Mouse (Mus musculus) ovary, postnatal 14 days (tissue): Measurements from ENCODE around the gene Mdm4.

ENCODE experiments used
- DNase-seq: peaks from one replicate; pipeline ENCODE4 v3.0.0; 2022; ENCODE audit warnings: low spot score

Mdm4 gene

DNA sequence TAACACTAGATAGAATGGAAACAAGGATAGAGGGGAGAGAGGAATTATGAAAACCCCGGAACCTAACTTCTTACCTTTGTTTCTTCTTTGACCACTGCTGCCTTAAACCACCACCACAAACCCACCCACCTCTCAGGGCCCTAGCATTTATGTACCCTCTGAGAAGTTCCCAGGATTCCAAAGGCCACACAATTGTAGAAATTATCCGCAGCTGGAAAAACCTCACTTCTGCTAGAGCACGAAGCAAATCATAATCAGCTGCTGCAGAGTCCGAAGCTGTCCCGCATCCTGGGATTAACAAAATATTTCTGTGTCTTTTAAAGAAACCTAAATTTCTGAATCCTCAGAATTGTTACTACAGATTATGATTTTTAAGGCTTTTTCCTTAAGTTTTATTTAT, at the start of gene Mdm4:
TSS of gene Mdm4 (minus strand) at position 101 of the 400 bp plus-strand sequence.
- no peak for DNase-seq

DNA sequence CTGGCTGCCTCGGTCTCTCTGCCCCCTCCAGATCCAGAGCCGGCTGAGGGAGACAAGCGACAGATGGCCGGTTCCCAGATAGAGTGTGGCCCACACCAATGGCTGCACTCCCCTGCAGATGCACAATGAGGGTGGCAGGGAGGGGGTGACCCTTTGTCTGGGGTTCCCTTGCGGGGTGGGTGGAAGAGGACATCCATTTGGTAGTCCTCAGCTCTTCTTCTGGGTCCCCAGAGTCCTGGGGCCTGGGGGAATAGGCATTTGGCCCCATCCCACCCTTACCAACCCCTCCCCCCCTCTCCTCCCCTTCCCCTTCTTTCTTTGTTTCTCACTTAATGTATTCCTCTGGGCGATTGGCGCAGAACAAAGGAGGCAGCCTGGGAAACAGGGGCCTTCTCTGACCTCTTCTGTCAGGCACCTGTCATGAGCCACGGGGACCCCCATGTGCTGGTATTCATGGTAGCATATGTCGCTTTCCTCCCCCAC, 49.8 kb upstream of the Mdm4 start:
- DNase-seq = no peak

DNA sequence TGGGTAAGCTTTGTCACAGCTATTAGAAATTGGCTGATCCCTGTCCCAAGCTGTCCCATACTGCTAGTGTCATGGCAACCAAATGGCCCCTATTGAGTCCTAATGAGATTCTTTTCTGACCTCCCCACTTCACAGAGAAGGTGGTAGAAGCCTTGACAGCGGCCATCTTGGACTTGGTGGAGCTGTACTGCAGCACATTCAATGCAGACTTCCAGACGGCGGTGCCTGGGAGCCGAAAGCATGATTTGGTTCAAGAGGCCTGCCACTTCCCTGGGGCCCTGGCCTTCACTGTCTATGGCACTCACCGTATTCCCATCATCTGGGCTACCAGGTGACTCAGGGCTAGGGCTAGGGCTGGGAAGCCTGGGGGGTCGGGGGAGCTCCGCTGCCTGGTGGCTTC, 49.1 kb upstream of the Mdm4 start:
- DNase-seq = no peak

DNA sequence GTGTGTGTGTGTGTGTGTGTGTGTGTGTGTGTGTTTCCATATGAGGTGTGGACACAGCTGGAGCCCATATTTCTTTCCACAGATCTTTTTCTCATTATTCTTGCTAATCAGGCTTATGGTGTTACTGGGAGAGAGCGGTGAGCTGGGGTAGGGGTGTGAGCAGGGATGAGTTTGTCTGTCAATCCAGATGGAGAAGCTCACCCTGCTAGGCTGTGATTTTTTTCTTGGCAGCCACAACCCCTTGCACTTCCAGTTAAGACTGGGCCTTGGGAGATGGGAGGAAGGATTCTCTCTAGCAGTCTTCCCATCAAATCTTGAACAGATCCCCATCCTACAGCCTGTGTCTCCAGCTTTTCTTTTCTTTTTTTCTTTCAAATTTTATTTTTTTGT, 48.0 kb upstream of the Mdm4 start:
- no peak for DNase-seq

- DNase-seq = no peak
Observed at GRCm38 (mm10) chr1:133077606-133078337, 47.4 kb upstream of the Mdm4 start.

GRCm38 (mm10) chr1:133076681-133077514, 46.5 kb upstream of the Mdm4 start:
- no peak for DNase-seq

DNA sequence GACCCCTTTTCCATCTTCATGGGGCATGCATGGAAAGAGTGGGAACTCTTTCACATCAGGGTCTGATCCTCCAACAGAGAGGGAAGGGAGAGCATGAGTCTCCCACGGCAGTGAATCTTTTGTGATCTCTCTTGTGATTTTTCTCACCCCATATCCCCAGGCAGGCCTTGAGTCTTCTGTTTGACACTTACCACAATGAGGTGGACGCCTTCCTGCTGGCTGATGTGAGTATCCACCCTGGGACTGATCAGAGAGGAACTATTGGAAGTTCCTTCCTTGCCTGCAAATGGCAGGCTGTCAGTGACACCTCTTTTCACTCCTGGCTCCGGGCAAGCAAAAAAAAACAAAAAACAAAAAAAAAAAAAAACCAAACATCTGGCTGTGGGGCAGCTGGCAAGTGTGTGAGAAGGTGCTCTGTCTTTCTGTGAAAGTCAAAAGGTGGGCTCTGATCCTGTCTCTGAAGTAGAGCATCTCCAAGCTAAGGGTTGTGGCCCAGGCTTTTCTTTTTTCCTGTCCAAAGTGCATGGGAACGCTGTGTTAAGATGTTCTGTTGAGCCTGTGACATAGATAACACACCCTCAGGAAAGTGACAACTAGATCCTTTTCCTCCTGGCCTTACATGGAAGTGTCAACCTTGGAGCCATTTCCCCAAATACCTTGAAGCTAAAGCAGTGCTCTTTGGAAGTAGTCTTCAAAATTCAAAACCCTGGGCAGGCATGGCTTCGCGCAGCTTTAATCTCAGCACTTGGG, 45.5 kb upstream of the Mdm4 start:
- no peak for DNase-seq

- no peak for DNase-seq
Observed at GRCm38 (mm10) chr1:133074541-133074940, 44.2 kb upstream of the Mdm4 start.

- no peak for DNase-seq
Observed at GRCm38 (mm10) chr1:133073327-133073856, 43.0 kb upstream of the Mdm4 start.

DNA sequence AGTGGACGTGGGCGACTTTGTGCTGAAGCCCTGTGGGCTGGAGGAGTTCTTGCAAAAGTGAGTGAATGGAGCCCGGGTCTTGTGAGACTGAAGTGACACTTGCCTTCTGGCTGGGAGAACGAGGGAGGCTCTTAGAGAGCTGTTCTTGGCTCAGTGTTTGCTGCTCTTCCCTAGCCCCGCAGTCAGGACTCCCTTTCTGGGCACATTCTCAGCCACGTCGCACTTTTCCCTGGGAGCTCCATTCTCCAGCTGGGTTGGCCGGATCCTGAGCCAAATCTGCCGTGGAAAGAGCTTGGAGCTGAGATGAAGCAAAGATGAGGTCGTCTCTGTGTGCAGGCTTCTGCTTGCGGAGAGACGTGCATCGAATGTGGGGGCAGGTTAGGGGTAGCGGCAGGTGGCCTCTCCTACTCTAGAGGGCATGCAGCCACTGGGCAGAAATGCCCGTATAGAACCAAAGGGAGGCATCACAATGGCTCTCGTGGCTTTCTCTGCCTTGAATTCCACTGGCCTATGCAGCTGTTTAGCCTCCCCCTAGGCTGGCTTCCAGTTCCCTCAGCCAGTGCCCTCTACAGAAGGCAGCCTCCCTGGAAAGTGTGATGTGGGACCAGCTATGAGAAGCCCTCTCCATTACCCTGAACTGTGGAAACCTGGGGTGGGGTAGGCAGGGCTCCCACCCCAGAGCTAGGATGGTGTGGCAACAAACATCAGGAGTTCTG, 41.5 kb upstream of the Mdm4 start:
- no peak for DNase-seq

- no peak for DNase-seq
Observed at GRCm38 (mm10) chr1:133070157-133070556, 39.8 kb upstream of the Mdm4 start.

- DNase-seq = no peak
Observed at GRCm38 (mm10) chr1:133069275-133070120, 39.1 kb upstream of the Mdm4 start.

GRCm38 (mm10) chr1:133068669-133069274, 38.4 kb upstream of the Mdm4 start:
- no peak for DNase-seq

GRCm38 (mm10) chr1:133068268-133068667, 37.9 kb upstream of the Mdm4 start:
- no peak for DNase-seq

- DNase-seq = no peak
Observed at GRCm38 (mm10) chr1:133063164-133063563, 32.8 kb upstream of the Mdm4 start.

DNA sequence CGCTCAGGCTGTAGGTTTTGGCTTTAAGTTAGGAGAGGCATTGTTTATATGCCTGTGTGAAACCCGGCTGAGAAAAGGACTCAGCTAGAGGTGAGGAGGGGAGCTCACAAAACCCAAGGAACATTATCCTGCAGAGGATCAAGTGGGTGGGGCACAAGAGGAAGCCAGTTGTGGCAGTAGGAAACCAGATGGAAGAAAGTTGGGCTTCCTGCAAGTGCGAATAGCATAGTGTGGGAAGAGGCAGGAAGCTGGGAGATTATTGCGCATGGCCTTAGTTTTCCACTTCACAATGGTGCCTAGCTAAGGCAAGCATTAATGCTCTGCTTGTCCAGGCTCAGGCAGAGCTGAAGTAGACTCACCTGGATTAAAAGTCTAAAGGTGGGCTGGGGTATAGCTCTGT, 30.3 kb upstream of the Mdm4 start:
- DNase-seq = no peak

DNA sequence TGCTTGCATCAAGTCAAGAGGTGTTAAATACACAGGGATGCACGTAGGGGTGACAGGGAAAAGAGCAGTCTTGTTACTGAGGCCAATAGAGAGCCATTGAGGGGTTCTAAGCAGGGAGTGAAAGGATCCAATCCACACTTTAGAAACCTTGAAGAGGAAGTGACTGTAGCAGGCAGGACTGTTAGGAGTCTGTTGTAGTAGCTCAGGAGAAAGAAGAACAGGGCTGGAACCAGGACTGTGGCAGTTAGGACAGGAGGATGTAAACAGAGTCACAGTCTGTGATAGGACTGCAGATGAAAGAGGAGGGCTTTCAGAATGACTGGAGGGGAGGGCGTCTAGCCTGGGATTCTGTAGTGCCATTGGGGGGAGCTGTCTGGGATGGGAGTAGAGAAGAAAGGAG, 29.2 kb upstream of the Mdm4 start:
- no peak for DNase-seq

DNA sequence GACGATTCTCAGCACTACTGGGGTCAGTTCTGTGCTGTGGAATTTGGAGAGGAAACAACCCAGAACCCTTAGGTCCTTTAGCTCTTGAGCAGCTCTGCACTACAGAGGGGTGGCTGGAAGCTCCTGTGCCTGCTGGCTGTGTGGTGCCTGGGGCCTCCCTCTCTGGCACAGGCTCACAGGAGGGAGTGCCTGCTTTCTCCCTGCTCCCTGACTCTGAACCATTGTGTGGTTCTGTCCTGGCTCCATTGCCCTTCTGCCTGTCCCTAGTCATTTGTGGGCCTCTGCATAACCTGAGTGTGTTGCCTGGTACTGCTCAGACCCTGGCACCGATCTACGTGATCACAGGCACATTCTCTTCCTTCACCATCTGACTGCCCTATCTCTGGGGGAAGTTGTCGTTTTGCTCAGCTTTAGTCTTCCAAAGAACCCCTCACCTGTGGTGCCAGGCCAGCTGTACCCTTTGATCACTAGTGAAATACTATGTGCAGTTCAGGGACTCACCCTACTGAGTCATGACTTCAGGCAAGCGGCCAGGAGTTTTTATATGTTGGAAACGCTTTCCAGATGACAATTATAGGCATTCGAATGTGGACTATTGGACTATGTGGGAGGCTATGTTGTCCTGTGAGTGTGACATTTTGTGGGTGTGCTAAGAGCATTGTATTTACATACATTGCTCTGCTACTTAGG, 27.1 kb upstream of the Mdm4 start:
- DNase-seq = no peak

DNA sequence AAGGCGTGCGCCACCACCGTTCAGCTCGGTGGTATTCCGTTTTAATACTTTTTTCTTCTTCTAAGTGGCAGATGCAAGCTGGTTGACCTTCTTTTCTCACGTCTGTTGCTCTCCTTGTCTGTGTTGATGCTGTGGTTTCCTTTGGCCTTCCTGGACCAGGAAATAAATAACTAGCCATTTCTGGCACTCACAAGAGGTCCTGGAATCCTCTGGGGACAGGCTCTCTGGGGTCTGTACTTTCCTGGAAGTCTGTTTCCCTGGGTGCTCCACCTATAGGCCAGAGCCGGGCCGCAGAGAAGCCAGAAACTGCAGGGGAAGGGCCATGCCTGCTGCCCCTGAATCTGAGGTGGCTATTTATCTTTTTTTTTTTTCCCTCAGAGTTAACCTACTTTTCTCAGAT, 24.0 kb upstream of the Mdm4 start:
- DNase-seq = no peak

DNA sequence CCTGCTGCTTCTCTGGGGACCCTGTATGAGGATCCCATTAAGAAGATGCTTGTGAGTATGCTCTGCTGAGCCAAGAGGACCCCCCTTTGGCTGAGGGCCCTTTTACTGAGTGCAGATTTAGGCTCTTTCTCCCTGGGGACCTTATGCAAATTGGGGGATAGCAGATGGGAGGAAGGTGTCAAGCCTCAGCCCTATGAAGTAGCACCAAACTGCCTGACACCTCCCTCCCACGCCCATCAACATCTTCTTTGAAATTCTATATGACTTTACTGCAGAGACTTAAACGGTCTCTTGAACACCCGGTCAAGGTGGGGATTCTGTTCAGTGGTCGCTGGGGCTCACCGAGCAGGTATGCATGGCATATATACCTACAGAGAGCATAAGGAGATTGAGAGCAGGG, 22.7 kb upstream of the Mdm4 start:
- DNase-seq = no peak
